Mouse (Mus musculus): ENCODE data around the gene Zfp189. TPM values are rescaled to one million over a fixed set of nuclear protein-coding genes. Genes with fewer than 3 reads are reported as not detected.

The Zfp189 gene
- polyA plus RNA-seq, 1 experiment from 2014 or later: 16.1 TPM

- no peaks in the 10 kb centered on the region for H3K9me3 ChIP-seq (ENCODE audit: control insufficient read depth, low read length)
- peaks cover 14% of the 10 kb centered on the region for H3K36me3 ChIP-seq (ENCODE audit: control insufficient read depth, insufficient read depth, low read length)
- DNase-seq (peak; percentile 13), ATAC-seq (ENCODE audit: low FRiP score, low TSS enrichment) (no peak)
- H3K4me2 ChIP-seq (ENCODE audit: low read length): peak overlapping the region; percentile 74
- WGBS: 80% methylated on average over 9 of the region's 9 CpGs
- peaks cover 25% of the 10 kb centered on the region for H3K4me1 ChIP-seq (ENCODE audit: control insufficient read depth, insufficient read depth, low read length)
- no peak overlapping the region for H3K9ac ChIP-seq (replicated peaks; ENCODE audit: low read length)
- H3K27ac ChIP-seq (replicated peaks; ENCODE audit: low read depth, low read length): no peak overlapping the region
- H3K27me3 ChIP-seq (ENCODE audit: control insufficient read depth, insufficient read depth, low read length): no peaks in the 10 kb centered on the region
- no peak overlapping the region for H3K4me3 ChIP-seq (replicated peaks; ENCODE audit: low read depth, low read length)
Observed at GRCm38 (mm10) chr4:49522576-49522975, 1.6 kb downstream of the Zfp189 start.

- peaks cover 7% of the 10 kb centered on the region; the same call in 1 of the 2 replicates for H3K9me3 ChIP-seq (ENCODE audit: control insufficient read depth, low read length)
- no peaks in the 10 kb centered on the region for H3K27me3 ChIP-seq (ENCODE audit: control insufficient read depth, insufficient read depth, low read length)
- H3K36me3 ChIP-seq (ENCODE audit: control insufficient read depth, insufficient read depth, low read length): peaks cover 20% of the 10 kb centered on the region
- WGBS: 91% methylated on average over 3 of the region's 3 CpGs
- no peak overlapping the region for H3K27ac ChIP-seq (replicated peaks; ENCODE audit: low read depth, low read length)
- no peak overlapping the region for H3K4me2 ChIP-seq (ENCODE audit: low read length)
- H3K4me3 ChIP-seq (replicated peaks; ENCODE audit: low read depth, low read length): no peak overlapping the region
- no peaks in the 10 kb centered on the region for H3K4me1 ChIP-seq (ENCODE audit: control insufficient read depth, insufficient read depth, low read length)
- H3K9ac ChIP-seq (replicated peaks; ENCODE audit: low read length): no peak overlapping the region
- ATAC-seq (ENCODE audit: low FRiP score, low TSS enrichment) (no peak), DNase-seq (no peak)
Observed at GRCm38 (mm10) chr4:49535036-49535435, 14.1 kb downstream of the Zfp189 start.

GRCm38 (mm10) chr4:49535675-49536294 is 14.8 kb downstream of the Zfp189 start:
- no peak overlapping the region for H3K4me2 ChIP-seq (ENCODE audit: low read length)
- no peak overlapping the region for H3K4me3 ChIP-seq (replicated peaks; ENCODE audit: low read depth, low read length)
- no peak overlapping the region for H3K27ac ChIP-seq (replicated peaks; ENCODE audit: low read depth, low read length)
- no peaks in the 10 kb centered on the region for H3K9me3 ChIP-seq (ENCODE audit: control insufficient read depth, low read length)
- WGBS: 93% methylated on average over 4 of the region's 4 CpGs
- ATAC-seq (ENCODE audit: low FRiP score, low TSS enrichment) (no peak), DNase-seq (no peak)
- peaks cover 13% of the 10 kb centered on the region for H3K36me3 ChIP-seq (ENCODE audit: control insufficient read depth, insufficient read depth, low read length)
- H3K9ac ChIP-seq (replicated peaks; ENCODE audit: low read length): no peak overlapping the region
- no peaks in the 10 kb centered on the region for H3K27me3 ChIP-seq (ENCODE audit: control insufficient read depth, insufficient read depth, low read length)
- no peaks in the 10 kb centered on the region for H3K4me1 ChIP-seq (ENCODE audit: control insufficient read depth, insufficient read depth, low read length)

GRCm38 (mm10) chr4:49536671-49537070 is 15.7 kb downstream of the Zfp189 start:
- H3K4me1 ChIP-seq (ENCODE audit: control insufficient read depth, insufficient read depth, low read length): no peaks in the 10 kb centered on the region
- no peak for ATAC-seq (ENCODE audit: low FRiP score, low TSS enrichment)
- H3K27ac ChIP-seq (replicated peaks; ENCODE audit: low read depth, low read length): no peak overlapping the region
- H3K36me3 ChIP-seq (ENCODE audit: control insufficient read depth, insufficient read depth, low read length): peaks cover 8% of the 10 kb centered on the region
- H3K9ac ChIP-seq (replicated peaks; ENCODE audit: low read length): no peak overlapping the region
- no peak overlapping the region for H3K4me3 ChIP-seq (replicated peaks; ENCODE audit: low read depth, low read length)
- 92% methylated on average over 4 of the region's 4 CpGs for WGBS
- H3K9me3 ChIP-seq (ENCODE audit: control insufficient read depth, low read length): no peaks in the 10 kb centered on the region
- no peak for DNase-seq
- no peak overlapping the region for H3K4me2 ChIP-seq (ENCODE audit: low read length)
- H3K27me3 ChIP-seq (ENCODE audit: control insufficient read depth, insufficient read depth, low read length): no peaks in the 10 kb centered on the region

GRCm38 (mm10) chr4:49539665-49540064 is 18.7 kb downstream of the Zfp189 start:
- Histone ChIP-seq H3K4me1 (ENCODE audit: control insufficient read depth, insufficient read depth, low read length) (no peaks in the 10 kb centered on the region), H3K4me3 (replicated peaks; ENCODE audit: low read depth, low read length) (no peak overlapping the region), H3K27ac (replicated peaks; ENCODE audit: low read depth, low read length) (no peak overlapping the region), H3K9me3 (ENCODE audit: control insufficient read depth, low read length) (no peaks in the 10 kb centered on the region), H3K9ac (replicated peaks; ENCODE audit: low read length) (no peak overlapping the region), H3K27me3 (ENCODE audit: control insufficient read depth, insufficient read depth, low read length) (no peaks in the 10 kb centered on the region), H3K36me3 (ENCODE audit: control insufficient read depth, insufficient read depth, low read length) (no peaks in the 10 kb centered on the region), H3K4me2 (ENCODE audit: low read length) (no peak overlapping the region)
- 76% methylated on average over 6 of the region's 6 CpGs for WGBS
- ATAC-seq (ENCODE audit: low FRiP score, low TSS enrichment) (no peak), DNase-seq (peak; percentile 9)

GRCm38 (mm10) chr4:49540966-49541365 is 20.0 kb downstream of the Zfp189 start:
- H3K27me3 ChIP-seq (ENCODE audit: control insufficient read depth, insufficient read depth, low read length): no peaks in the 10 kb centered on the region
- H3K4me3 ChIP-seq (replicated peaks; ENCODE audit: low read depth, low read length): no peak overlapping the region
- WGBS: 86% methylated on average over 3 of the region's 3 CpGs
- H3K4me1 ChIP-seq (ENCODE audit: control insufficient read depth, insufficient read depth, low read length): no peaks in the 10 kb centered on the region
- ATAC-seq (ENCODE audit: low FRiP score, low TSS enrichment): no peak
- no peaks in the 10 kb centered on the region for H3K36me3 ChIP-seq (ENCODE audit: control insufficient read depth, insufficient read depth, low read length)
- no peaks in the 10 kb centered on the region for H3K9me3 ChIP-seq (ENCODE audit: control insufficient read depth, low read length)
- no peak overlapping the region for H3K4me2 ChIP-seq (ENCODE audit: low read length)
- no peak overlapping the region for H3K27ac ChIP-seq (replicated peaks; ENCODE audit: low read depth, low read length)
- no peak overlapping the region for H3K9ac ChIP-seq (replicated peaks; ENCODE audit: low read length)
- DNase-seq: no peak

GRCm38 (mm10) chr4:49546026-49546425 is 25.1 kb downstream of the Zfp189 start:
- no peaks in the 10 kb centered on the region for H3K4me1 ChIP-seq (ENCODE audit: control insufficient read depth, insufficient read depth, low read length)
- H3K36me3 ChIP-seq (ENCODE audit: control insufficient read depth, insufficient read depth, low read length): no peaks in the 10 kb centered on the region
- no peak overlapping the region for H3K4me2 ChIP-seq (ENCODE audit: low read length)
- H3K4me3 ChIP-seq (replicated peaks; ENCODE audit: low read depth, low read length): no peak overlapping the region
- 88% methylated on average over 2 of the region's 2 CpGs for WGBS
- H3K9me3 ChIP-seq (ENCODE audit: control insufficient read depth, low read length): no peaks in the 10 kb centered on the region
- DNase-seq (no peak), ATAC-seq (ENCODE audit: low FRiP score, low TSS enrichment) (no peak)
- no peak overlapping the region for H3K27ac ChIP-seq (replicated peaks; ENCODE audit: low read depth, low read length)
- H3K27me3 ChIP-seq (ENCODE audit: control insufficient read depth, insufficient read depth, low read length): no peaks in the 10 kb centered on the region
- no peak overlapping the region for H3K9ac ChIP-seq (replicated peaks; ENCODE audit: low read length)

GRCm38 (mm10) chr4:49546873-49547543 is 26.0 kb downstream of the Zfp189 start:
- Histone ChIP-seq H3K36me3 (ENCODE audit: control insufficient read depth, insufficient read depth, low read length) (no peaks in the 10 kb centered on the region), H3K9ac (replicated peaks; ENCODE audit: low read length) (no peak overlapping the region), H3K4me1 (ENCODE audit: control insufficient read depth, insufficient read depth, low read length) (no peaks in the 10 kb centered on the region), H3K27ac (replicated peaks; ENCODE audit: low read depth, low read length) (no peak overlapping the region), H3K4me3 (replicated peaks; ENCODE audit: low read depth, low read length) (no peak overlapping the region), H3K4me2 (ENCODE audit: low read length) (no peak overlapping the region), H3K27me3 (ENCODE audit: control insufficient read depth, insufficient read depth, low read length) (no peaks in the 10 kb centered on the region), H3K9me3 (ENCODE audit: control insufficient read depth, low read length) (no peaks in the 10 kb centered on the region)
- ATAC-seq (ENCODE audit: low FRiP score, low TSS enrichment) (no peak), DNase-seq (no peak)
- WGBS: 80% methylated on average over 6 of the region's 6 CpGs

Data from midbrain, embryonic 14.5 days (tissue).